Mouse (Mus musculus) testis, adult 2 months (tissue): Measurements from ENCODE around the gene Foxd2. TPM values are rescaled to one million over a fixed set of nuclear protein-coding genes. Genes with fewer than 3 reads are reported as not detected.

Experiments used
- H3K27ac ChIP-seq: fragments of 200-500 bp; 2 replicates; pipeline ENCODE4 v1.5.1; 2012; ENCODE audit warnings: low read depth, low read length; ENCODE audit not compliant: control insufficient read depth, insufficient read depth
- H3K27me3 ChIP-seq: fragments of 200-500 bp; 2 replicates; pipeline ENCODE4 v1.6.1; 2012; ENCODE audit warnings: mild to moderate bottlenecking, low read length, moderate library complexity; ENCODE audit not compliant: control insufficient read depth, insufficient read depth
- H3K36me3 ChIP-seq: fragments of 200-500 bp; 2 replicates; pipeline ENCODE4 v1.6.1; 2012; ENCODE audit warnings: mild to moderate bottlenecking, low read length; ENCODE audit not compliant: control insufficient read depth, insufficient read depth
- H3K4me1 ChIP-seq: fragments of 200-500 bp; 2 replicates; pipeline ENCODE4 v1.6.1; 2012; ENCODE audit warnings: low read length; ENCODE audit not compliant: control insufficient read depth, insufficient read depth
- H3K4me3 ChIP-seq: fragments of 200-500 bp; 2 replicates; pipeline ENCODE4 v1.5.1; 2012; ENCODE audit warnings: low read depth, mild to moderate bottlenecking, low read length, moderate library complexity, mixed read lengths; ENCODE audit not compliant: control insufficient read depth
- CTCF ChIP-seq: fragments of 200-500 bp; IDR thresholded peaks from 2 replicates; pipeline ENCODE4 v1.5.1; 2012; ENCODE audit warnings: low read depth, mild to moderate bottlenecking, inconsistent platforms, low read length, moderate library complexity; ENCODE audit not compliant: control insufficient read depth, insufficient read depth, insufficient replicate concordance
- POLR2A ChIP-seq: fragments of 200-500 bp; IDR thresholded peaks from 2 replicates; pipeline ENCODE4 v1.6.1; 2012; ENCODE audit warnings: low read depth, mild to moderate bottlenecking, inconsistent platforms, low read length, moderate library complexity; ENCODE audit not compliant: control insufficient read depth
- polyA plus RNA-seq: library from polyadenylated mRNA; depleted of rRNA; stranded (reverse); fragments of >200 nt; gene quantifications from 2 replicates; pipeline ENCODE4 v1.2.3, GENCODE M21; 2012

Gene Foxd2
- polyA plus RNA-seq, 1 experiment, result 0.22 TPM

DNA sequence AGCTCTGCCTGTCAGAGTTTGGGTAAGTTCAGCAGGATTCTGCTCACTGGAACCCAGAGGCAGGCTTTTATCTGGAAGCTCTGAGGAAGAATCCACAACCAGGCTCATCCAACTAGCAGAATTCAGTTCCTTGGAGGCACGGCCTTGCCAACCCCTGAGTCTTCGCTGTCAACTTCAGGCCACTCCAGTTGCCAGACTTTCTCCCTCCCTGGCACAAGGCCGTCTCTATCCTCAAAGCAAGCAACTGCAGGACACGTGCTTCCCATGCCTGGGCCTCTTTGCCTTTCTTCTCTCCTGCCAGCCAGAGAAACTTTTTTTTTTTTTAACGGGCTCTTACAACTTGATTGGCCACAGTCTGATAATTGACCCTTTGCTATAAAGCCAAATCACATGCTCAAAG, 36.3 kb upstream of the Foxd2 start:
- no peak overlapping the region for H3K27ac ChIP-seq
- TF ChIP-seq CTCF (no peak), POLR2A (no peak)
- H3K4me3 ChIP-seq, result no peak overlapping the region
- no peaks in the 10 kb centered on the region for H3K4me1 ChIP-seq
- no peaks in the 10 kb centered on the region for H3K36me3 ChIP-seq
- no peaks in the 10 kb centered on the region for H3K27me3 ChIP-seq

DNA sequence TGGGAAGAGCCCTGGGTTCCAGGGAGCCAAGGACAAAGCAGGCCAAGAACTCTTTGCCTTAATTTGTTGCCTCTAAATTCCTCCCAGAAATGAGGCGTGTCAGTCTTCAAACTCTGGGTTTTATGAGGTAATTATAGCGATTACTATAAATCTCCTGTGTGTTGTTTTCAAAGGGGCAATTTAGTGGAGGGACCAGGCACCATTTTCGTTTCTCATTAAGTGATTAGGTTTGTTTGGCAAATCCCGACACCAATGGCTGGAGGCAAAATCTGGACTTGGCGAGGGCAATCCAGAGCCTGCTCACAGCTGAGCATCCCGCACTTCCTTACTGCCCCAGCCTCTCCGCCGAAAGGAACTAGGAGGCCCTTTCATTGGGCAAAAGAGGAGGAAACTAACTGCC, 33.9 kb upstream of the Foxd2 start:
- no peaks in the 10 kb centered on the region for H3K27me3 ChIP-seq
- TF ChIP-seq POLR2A (no peak), CTCF (no peak)
- no peaks in the 10 kb centered on the region for H3K4me1 ChIP-seq
- no peak overlapping the region for H3K4me3 ChIP-seq
- H3K36me3 ChIP-seq, result no peaks in the 10 kb centered on the region
- no peak overlapping the region for H3K27ac ChIP-seq

DNA sequence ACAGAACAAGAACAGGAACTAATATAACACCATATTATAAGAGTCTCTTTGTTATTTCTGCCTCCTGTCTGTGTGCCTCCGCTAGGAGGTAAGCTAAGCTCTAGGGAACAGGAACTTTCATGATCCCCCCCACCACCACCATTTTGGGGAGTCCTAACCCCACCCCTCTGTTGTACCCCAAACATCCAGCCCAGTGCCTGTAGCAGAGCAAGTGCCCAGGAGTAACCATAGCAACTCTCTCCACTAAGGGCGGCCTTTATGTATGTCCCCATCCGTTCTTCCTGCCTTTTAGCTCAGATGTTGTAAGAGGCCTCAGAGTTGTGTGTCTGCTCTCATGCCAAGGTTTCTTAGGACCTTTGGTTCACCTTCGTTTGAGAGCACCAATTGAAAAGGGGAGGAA, 33.4 kb upstream of the Foxd2 start:
- H3K4me1 ChIP-seq, result no peaks in the 10 kb centered on the region

DNA sequence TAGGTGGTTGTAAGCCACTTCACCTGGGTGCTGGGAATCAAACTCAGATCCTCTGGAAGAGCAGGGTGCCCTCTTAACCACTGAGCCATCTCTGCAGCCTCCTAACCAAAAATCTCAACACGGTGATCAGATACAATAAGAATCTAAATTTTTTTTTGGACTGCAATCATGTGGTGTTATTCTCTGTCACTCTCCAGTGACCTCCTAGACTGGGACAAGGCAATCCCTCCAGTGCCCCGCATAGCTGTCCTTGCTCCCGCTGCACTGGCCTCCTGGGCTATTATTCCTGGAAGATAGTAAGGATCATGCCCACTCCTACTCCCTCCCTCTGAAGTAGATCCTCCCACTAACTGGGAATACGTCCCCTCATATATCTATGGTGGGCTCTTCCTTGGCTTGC, 32.6 kb upstream of the Foxd2 start:
- H3K4me3 ChIP-seq, result no peak overlapping the region
- H3K27me3 ChIP-seq, result no peaks in the 10 kb centered on the region
- no peaks in the 10 kb centered on the region for H3K4me1 ChIP-seq
- H3K36me3 ChIP-seq, result no peaks in the 10 kb centered on the region
- TF ChIP-seq CTCF (no peak), POLR2A (no peak)
- H3K27ac ChIP-seq, result no peak overlapping the region

More for the DNA sequence above, 33.4 kb upstream of the Foxd2 start:
- no peaks in the 10 kb centered on the region for H3K27me3 ChIP-seq
- no peaks in the 10 kb centered on the region for H3K36me3 ChIP-seq
- no peak for TF ChIP-seq POLR2A
- no peak for TF ChIP-seq CTCF
- H3K4me3 ChIP-seq, result no peak overlapping the region
- H3K27ac ChIP-seq, result no peak overlapping the region

DNA sequence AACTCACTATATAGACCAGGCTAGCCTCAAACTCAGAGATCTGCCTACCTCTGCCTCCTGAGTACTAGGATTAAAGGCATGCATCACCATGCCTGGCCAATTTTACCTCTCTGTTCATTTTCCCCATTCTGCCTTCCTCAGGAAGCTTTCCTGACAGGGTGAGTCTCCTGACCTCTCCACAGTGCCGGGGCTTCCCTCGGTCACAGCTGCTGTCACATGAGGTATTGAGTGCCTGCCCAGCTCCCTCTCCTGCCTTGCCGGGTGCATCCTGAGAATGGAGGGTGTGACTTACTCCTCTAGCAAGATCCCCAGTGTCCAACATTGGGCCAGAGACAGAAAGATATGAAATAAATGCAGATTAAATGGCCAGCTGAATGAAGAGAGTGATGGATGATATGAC, 29.6 kb upstream of the Foxd2 start:
- Histone ChIP-seq H3K27me3 (no peaks in the 10 kb centered on the region), H3K4me1 (no peaks in the 10 kb centered on the region)
- TF ChIP-seq POLR2A, result no peak

DNA sequence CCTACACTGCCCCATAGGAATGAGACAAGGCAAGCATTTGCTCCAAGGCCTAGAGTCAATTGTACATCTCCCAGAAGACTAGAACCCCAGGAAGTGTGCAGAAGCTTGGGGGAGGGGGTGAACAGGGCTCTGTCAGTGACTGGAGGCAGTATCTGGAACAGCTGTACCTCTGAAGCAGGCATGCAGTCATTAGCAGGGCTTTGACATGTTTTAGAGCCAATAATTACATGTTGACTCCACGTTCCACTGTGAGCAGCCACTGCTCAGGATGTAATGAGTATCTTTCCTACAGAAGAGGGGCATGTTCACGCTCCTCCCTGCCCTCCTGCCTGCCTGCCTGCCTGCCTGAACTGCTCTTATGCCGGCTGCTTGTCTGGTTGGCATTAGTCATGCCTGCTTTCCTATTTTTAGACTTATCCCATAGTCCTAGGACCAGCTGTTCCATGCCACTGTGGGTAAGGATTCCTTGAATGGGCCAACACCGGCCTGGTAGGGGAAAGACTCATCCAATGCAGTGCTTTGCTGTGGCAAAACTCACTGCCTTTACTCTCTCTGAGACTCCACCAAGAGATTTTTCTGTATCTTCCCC, 28.9 kb upstream of the Foxd2 start:
- no peaks in the 10 kb centered on the region for H3K36me3 ChIP-seq
- TF ChIP-seq CTCF (no peak), POLR2A (no peak)
- H3K27me3 ChIP-seq, result no peaks in the 10 kb centered on the region
- H3K27ac ChIP-seq, result no peak overlapping the region
- H3K4me3 ChIP-seq, result no peak overlapping the region
- no peaks in the 10 kb centered on the region for H3K4me1 ChIP-seq

More for the DNA sequence above, 29.6 kb upstream of the Foxd2 start:
- H3K27ac ChIP-seq, result no peak overlapping the region
- H3K4me3 ChIP-seq, result no peak overlapping the region
- H3K36me3 ChIP-seq, result no peaks in the 10 kb centered on the region

DNA sequence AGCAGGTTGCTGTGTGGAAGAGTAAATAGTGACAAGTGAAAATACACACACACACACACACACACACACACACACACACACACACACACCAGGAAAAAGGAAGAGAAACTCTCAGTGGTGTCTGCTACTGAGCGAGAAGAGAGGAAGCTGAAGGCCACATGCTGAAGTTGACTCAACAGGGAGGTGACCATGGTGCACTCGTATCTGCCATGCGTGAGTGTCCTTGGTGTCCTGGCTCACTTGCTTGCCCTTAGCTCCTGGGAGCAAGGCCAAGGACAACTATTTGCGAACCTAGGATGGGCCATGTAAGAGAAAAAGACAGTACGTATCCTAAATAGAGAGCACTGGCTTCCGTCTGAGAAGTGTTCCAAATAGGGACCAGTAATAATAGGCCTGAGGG, 25.5 kb upstream of the Foxd2 start:
- Histone ChIP-seq H3K27ac (no peak overlapping the region), H3K27me3 (no peaks in the 10 kb centered on the region)

DNA sequence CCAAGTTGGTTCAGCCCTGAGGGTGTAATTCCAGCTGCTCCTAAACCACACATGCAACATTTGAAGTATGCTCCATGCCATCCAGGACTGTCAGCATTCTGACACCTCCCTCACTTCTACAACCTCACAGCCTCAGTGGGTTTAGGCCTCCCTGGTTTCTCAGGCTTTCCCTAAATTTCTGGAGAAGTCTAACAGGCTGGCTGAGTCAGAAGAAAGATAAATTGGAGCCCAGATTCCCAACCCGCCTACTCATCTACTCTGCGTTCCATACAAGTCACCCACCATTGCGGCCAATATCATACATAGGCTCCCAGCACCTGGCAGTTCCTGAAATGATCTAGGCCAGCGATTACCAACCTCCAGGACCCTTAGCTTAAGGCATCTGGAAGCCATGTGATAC, 24.1 kb upstream of the Foxd2 start:
- Histone ChIP-seq H3K27me3 (no peaks in the 10 kb centered on the region), H3K4me3 (no peak overlapping the region), H3K4me1 (no peaks in the 10 kb centered on the region), H3K27ac (no peak overlapping the region), H3K36me3 (no peaks in the 10 kb centered on the region)
- no peak for TF ChIP-seq POLR2A
- no peak for TF ChIP-seq CTCF

More for the DNA sequence above, 25.5 kb upstream of the Foxd2 start:
- Histone ChIP-seq H3K4me3 (no peak overlapping the region), H3K36me3 (no peaks in the 10 kb centered on the region), H3K4me1 (no peaks in the 10 kb centered on the region)
- TF ChIP-seq CTCF, result no peak
- TF ChIP-seq POLR2A, result no peak
